Mouse (Mus musculus): ENCODE data around the gene Lrba. TPM values are rescaled to one million over a fixed set of nuclear protein-coding genes. Genes with fewer than 3 reads are reported as not detected.

Lrba gene
- polyA plus RNA-seq, 1 experiment from 2014 or later, result 6.7 TPM

DNA sequence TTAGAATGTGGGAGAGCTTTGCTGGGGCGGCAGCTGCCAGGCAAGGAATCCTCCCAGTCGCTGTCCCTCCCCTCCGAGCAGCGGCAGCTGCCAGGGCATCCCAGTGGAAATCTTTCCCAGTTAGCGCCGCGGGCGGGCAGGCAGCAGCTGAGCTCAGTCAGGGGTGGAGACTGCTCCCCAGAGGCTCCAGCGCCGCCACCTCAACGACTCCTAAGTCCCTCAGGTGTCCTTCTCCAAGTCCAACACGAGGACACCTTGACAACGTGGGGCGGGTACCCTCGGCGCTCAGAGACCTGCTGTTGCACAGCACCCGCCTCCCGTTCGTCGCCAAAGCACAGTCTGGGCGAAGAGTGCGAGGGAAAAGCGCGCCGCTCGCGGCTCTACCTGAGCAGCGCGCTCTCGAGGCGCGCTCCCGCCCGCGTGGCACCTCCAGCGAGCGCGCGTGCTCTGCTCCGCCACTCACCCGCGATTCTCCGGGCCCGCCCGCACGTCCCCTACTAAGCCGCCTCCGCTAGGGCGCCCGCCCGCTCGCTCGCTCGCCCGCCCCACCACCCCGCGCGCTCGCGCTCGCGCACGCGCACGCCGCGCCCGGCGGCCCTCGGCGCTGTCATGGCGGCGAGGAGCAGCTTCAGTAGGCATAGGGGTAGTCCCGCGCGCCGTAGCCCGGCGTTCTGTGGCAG lies 706 bp upstream of the Lrba start:
- peak overlapping the region; percentile 40 for H3K4me3 ChIP-seq (ENCODE audit: inconsistent target)
- H3K27ac ChIP-seq, result no peak overlapping the region
- no peaks in the 10 kb centered on the region for H3K79me2 ChIP-seq (ENCODE audit: inconsistent target)
- no peaks in the 10 kb centered on the region for H3K36me3 ChIP-seq (ENCODE audit: inconsistent target)
- under 1% methylated on average over 48 of the region's 79 CpGs for WGBS (ENCODE audit: missing documents)

DNA sequence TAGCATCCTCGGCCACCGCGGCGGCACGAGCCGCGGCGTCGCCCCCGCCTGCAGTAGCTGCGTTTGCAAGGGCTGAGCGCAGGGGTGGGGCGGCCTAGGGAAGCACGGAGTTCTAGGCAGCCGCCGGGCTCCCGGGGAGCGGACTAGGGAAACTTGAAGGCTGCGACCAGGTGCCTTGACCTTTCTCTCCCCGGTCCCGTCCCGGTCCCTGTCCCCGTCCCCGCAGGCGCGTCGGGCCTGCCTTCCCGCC lies 241 bp upstream of the Lrba start:
- no peaks in the 10 kb centered on the region for H3K79me2 ChIP-seq (ENCODE audit: inconsistent target)
- WGBS (ENCODE audit: missing documents), result 0% methylated on average over 21 of the region's 28 CpGs
- peak overlapping the region; percentile 28 for H3K4me3 ChIP-seq (ENCODE audit: inconsistent target)
- no peak overlapping the region for H3K27ac ChIP-seq
- H3K36me3 ChIP-seq (ENCODE audit: inconsistent target), result no peaks in the 10 kb centered on the region

DNA sequence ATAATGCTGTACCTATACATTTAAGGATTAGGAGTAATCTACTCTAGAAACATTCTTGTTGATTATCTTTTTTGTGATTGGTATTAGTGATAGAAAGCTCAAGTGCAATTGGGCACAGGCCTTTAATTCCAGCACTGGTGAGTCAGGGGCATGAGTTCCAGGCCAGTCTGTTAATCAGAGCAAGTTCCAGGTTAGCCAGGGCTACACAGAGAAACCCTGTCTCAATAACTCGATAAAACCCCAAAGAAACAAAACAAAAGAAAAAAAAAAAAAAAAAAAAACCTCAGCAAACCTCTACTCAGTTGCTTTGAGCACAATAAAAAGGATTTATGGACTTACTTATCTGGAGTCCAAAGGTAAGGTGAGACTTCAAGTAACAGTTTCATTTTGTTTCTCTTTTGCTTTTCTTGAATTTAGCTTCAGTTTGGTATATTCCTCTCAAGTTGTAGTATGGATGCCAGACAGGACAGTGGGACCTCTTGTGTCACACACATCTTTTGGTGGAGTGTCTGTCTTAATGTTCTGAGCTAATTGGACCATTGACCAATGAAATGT lies 7.1 kb downstream of the Lrba start:
- no peaks in the 10 kb centered on the region for H3K79me2 ChIP-seq (ENCODE audit: inconsistent target)
- no peaks in the 10 kb centered on the region for H3K36me3 ChIP-seq (ENCODE audit: inconsistent target)
- WGBS (ENCODE audit: missing documents), result 44% methylated on average over 1 of the region's 1 CpGs
- no peak overlapping the region for H3K27ac ChIP-seq
- no peak overlapping the region for H3K4me3 ChIP-seq (ENCODE audit: inconsistent target)

DNA sequence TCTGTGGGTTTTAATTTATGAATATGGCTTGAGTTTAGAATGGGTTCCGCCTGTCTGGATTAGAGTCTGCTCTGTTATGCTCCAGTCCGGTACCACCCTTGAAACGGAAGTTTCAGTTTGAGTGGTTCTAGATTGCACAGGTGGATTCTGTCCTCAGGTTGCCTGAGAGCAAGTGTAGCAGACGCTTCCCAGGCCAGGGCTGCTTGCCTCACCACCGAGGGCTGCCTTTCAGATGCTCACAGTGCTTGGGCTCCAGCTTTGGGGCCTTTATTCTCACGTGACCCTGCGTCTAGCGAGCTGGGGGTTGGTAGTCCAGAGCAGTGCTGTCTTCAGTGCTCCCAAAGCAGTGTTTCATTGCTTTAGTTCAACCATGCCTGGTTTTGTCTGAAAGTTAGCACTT lies 22.7 kb downstream of the Lrba start:
- Histone ChIP-seq H3K79me2 (ENCODE audit: inconsistent target) (no peaks in the 10 kb centered on the region), H3K4me3 (ENCODE audit: inconsistent target) (no peak overlapping the region), H3K36me3 (ENCODE audit: inconsistent target) (no peaks in the 10 kb centered on the region), H3K27ac (no peak overlapping the region)
- 96% methylated on average over 8 of the region's 8 CpGs for WGBS (ENCODE audit: missing documents)

DNA sequence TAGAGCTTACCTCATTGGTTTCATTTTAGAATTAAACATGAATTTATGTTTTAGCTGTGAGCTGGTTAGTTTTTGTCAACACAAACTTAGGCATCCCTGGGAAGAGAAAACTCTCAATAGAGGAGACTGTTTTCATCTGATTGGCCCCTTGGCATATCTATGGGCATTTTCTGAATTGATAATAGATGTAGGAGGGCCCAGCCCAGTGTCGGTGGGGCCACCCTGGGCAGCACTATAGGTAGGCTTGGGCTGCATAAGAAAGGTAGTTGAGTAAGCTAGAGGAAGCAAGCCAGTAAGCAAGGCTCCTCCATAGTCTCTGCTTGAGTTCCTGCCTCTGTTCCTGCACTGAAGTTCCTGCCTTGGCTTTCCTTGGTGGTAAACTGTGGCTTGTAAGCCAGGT lies 26.7 kb downstream of the Lrba start:
- 100% methylated on average over 1 of the region's 1 CpGs for WGBS (ENCODE audit: missing documents)
- Histone ChIP-seq H3K27ac (no peak overlapping the region), H3K79me2 (ENCODE audit: inconsistent target) (no peaks in the 10 kb centered on the region)

DNA sequence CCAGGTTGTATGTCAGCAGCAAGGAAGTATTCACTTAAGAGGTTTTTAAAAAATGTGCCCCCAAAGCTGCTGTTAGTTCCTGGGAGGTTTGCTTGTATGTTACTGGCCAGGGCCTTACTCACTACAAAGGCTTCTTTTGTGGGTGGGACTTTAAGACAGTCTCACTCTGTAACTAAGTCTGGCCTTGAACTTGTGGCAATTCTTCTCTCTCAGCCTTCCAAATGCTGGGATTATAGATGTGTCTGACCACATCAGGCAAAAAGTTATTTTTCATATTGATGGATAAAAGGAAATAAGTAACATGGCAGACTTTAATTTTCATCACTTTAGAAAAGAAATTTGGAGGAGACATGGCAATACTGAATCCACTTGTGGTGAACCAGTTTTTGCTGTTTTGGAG lies 28.1 kb downstream of the Lrba start:
- H3K4me3 ChIP-seq (ENCODE audit: inconsistent target), result no peak overlapping the region
- H3K27ac ChIP-seq, result no peak overlapping the region
- H3K36me3 ChIP-seq (ENCODE audit: inconsistent target), result no peaks in the 10 kb centered on the region
- H3K79me2 ChIP-seq (ENCODE audit: inconsistent target), result no peaks in the 10 kb centered on the region

More for the DNA sequence above, 26.7 kb downstream of the Lrba start:
- H3K4me3 ChIP-seq (ENCODE audit: inconsistent target), result no peak overlapping the region
- no peaks in the 10 kb centered on the region for H3K36me3 ChIP-seq (ENCODE audit: inconsistent target)

DNA sequence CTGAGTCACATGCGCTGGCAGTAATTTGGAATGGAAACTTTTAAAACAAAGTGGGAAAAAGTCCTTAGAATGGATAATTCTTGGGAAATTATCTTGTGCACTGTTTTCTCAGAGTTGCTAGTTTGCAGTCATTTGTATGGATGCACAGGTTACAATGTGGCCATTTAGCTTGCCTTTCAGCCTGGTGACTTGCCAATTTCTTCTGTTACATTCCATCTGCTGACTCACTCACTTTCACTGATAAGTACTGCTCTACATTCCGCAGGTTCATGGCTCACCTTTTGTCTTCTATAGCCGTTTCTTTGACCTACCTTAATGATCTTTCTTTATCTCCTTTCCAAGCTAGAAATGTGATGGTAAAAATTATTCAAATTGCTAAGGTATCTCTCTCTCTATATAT lies 28.6 kb downstream of the Lrba start:
- Histone ChIP-seq H3K4me3 (ENCODE audit: inconsistent target) (no peak overlapping the region), H3K36me3 (ENCODE audit: inconsistent target) (no peaks in the 10 kb centered on the region), H3K79me2 (ENCODE audit: inconsistent target) (no peaks in the 10 kb centered on the region), H3K27ac (no peak overlapping the region)
- WGBS (ENCODE audit: missing documents), result 82% methylated on average over 3 of the region's 3 CpGs

DNA sequence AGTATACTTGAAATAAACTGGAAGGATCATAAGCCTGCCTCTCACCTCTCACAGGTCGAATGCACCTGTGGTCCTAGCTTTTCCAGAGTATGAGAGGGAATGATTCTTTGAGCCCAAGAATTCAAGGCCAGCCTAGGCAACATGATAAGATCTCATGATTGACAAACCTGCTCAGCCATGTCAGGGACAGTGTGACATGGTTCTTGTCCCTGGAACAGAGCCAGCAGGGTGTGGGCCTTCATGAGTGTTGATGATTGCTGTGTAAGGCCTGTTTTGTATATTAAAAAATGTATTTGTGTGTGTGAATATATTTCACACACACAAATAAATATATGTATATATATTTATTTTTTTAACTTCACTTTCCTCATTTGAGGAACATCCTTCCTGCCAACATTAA lies 29.3 kb downstream of the Lrba start:
- WGBS (ENCODE audit: missing documents), result 93% methylated on average over 1 of the region's 1 CpGs
- H3K27ac ChIP-seq, result no peak overlapping the region
- H3K36me3 ChIP-seq (ENCODE audit: inconsistent target), result no peaks in the 10 kb centered on the region
- no peak overlapping the region for H3K4me3 ChIP-seq (ENCODE audit: inconsistent target)
- no peaks in the 10 kb centered on the region for H3K79me2 ChIP-seq (ENCODE audit: inconsistent target)

DNA sequence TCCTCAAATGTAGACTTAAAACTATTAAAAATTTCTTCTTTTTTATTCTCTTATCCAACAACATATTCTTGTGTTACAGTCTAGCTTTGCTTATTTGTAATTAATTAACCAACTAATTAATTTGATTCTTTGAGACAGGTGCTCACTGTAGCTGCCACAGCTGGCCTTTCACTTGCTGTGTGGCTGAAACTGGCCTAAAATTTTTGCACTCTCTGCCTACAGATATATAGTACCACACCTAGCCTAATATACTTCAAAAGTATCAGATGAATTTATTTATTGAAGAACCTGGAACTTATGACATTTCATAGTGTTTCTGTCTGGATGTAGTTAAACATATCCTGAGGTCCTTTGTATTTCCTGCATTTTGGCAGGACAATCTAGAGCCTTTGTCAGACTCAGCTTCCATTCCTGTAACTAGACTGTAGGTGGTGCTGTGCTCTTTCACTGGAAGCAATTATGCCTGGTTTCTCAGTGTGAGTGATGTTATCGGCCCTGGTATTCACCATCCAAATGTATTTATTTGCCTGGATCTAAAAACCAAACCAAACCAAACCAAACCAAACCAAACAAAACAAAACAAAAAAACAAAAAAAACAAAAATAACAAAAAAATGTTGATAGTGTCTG lies 43.7 kb downstream of the Lrba start:
- no peak overlapping the region for H3K4me3 ChIP-seq (ENCODE audit: inconsistent target)
- 27% methylated on average over 1 of the region's 1 CpGs for WGBS (ENCODE audit: missing documents)
- no peaks in the 10 kb centered on the region for H3K79me2 ChIP-seq (ENCODE audit: inconsistent target)
- H3K27ac ChIP-seq, result no peak overlapping the region
- no peaks in the 10 kb centered on the region for H3K36me3 ChIP-seq (ENCODE audit: inconsistent target)

DNA sequence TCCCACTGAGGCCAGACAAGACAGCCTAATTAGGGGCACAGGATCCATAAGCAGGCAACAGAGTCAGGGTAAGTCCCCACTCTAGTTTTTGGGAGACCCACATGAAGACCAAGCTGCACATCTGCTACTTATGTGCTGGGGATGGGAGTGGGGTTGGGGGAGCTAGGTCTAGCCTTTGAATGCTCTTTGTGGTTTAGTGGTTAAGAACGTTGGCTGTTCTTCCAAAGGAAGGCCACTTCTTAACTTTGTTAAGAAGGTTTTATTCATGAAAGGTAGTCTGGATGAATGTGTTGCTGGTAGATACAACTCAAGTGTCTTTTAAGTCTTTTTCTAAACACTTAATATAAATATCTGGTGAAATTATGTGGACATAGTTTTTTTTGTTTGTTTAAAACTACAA lies 51.2 kb downstream of the Lrba start:
- Histone ChIP-seq H3K27ac (no peak overlapping the region), H3K36me3 (ENCODE audit: inconsistent target) (no peaks in the 10 kb centered on the region), H3K4me3 (ENCODE audit: inconsistent target) (no peak overlapping the region), H3K79me2 (ENCODE audit: inconsistent target) (no peaks in the 10 kb centered on the region)
- 13% methylated on average over 1 of the region's 1 CpGs for WGBS (ENCODE audit: missing documents)

DNA sequence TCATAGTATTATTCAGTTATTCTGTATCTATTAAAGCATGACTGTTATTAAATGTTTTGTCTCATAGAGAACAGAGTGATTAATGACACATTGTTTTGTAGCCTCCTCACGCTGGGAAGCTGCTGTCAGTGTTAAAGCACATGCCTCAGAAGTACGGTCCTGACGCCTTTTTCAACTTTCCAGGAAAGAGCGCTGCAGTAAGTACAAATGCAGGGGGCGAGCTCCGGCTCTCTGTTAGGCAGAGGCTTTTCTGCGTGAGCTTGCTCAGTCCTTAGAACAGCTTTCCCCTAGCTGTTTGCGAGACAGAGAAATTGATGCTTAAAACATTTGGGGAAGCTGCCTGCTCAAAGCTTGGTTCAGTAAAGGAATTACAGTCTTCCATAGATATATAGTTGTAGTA lies 66.8 kb downstream of the Lrba start:
- Histone ChIP-seq H3K79me2 (ENCODE audit: inconsistent target) (no peaks in the 10 kb centered on the region), H3K36me3 (ENCODE audit: inconsistent target) (no peaks in the 10 kb centered on the region), H3K27ac (no peak overlapping the region), H3K4me3 (ENCODE audit: inconsistent target) (no peak overlapping the region)
- WGBS (ENCODE audit: missing documents), result 98% methylated on average over 8 of the region's 8 CpGs

DNA sequence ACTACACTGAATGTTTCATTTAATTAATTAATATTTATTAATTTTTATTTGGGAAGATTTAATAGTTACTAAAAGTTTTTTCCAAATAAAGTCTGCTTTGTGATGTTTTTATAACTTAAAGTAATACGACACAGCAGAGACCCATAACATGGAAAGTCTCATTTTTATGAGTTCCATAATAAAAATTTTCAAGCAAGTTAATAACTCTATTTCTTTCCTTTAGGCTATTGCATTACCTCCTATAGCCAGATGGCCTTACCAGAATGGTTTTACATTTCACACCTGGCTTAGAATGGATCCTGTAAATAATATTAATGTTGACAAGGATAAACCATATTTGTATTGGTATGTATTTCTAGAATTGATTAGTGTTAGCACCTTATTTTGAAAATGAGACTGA lies 70.4 kb downstream of the Lrba start:
- no peak overlapping the region for H3K4me3 ChIP-seq (ENCODE audit: inconsistent target)

DNA sequence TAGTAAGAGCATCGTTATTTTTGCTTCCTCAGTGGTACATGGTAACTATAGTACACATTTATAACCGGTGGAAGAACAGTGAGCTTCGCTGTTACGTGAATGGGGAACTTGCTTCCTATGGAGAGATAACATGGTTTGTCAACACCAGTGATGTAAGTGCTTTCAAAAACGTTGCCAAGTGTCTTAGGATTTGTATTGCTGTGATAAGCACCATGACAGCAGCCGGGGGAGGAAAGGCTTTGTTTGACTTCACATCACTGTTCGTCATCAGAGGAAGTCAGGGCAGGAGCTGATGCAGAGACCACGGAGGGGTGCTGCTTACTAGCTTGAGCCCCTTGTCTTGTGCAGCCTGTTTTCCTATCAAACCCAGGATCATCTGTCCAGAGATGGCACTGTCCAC lies 71.7 kb downstream of the Lrba start:
- Histone ChIP-seq H3K27ac (no peak overlapping the region), H3K79me2 (ENCODE audit: inconsistent target) (no peaks in the 10 kb centered on the region), H3K4me3 (ENCODE audit: inconsistent target) (no peak overlapping the region), H3K36me3 (ENCODE audit: inconsistent target) (no peaks in the 10 kb centered on the region)
- 80% methylated on average over 8 of the region's 8 CpGs for WGBS (ENCODE audit: missing documents)

More for the DNA sequence above, 70.4 kb downstream of the Lrba start:
- Histone ChIP-seq H3K36me3 (ENCODE audit: inconsistent target) (no peaks in the 10 kb centered on the region), H3K27ac (no peak overlapping the region), H3K79me2 (ENCODE audit: inconsistent target) (no peaks in the 10 kb centered on the region)
- WGBS (ENCODE audit: missing documents), result 90% methylated on average over 1 of the region's 1 CpGs

DNA sequence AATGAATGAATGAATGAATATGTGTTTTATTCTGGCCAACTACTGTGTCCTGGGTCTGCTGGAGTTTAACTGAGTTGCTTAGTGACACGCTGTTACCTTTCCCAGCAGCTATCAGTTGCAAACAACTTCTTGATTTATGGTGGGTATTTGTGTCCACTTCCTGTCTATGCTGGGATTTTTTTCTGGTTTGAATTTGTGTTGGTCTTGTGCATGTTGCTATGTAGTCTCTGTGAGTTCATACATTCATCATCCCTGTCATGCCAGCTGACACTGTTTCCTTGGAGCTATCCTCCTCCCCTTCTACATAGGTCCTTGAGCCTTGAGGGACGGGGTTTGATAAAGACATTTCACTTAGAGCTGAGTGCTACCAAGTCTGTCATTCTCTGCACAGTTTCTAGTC lies 84.4 kb downstream of the Lrba start:
- H3K4me3 ChIP-seq (ENCODE audit: inconsistent target), result no peak overlapping the region
- no peaks in the 10 kb centered on the region for H3K79me2 ChIP-seq (ENCODE audit: inconsistent target)
- H3K27ac ChIP-seq, result no peak overlapping the region
- 89% methylated on average over 2 of the region's 2 CpGs for WGBS (ENCODE audit: missing documents)
- H3K36me3 ChIP-seq (ENCODE audit: inconsistent target), result no peaks in the 10 kb centered on the region

DNA sequence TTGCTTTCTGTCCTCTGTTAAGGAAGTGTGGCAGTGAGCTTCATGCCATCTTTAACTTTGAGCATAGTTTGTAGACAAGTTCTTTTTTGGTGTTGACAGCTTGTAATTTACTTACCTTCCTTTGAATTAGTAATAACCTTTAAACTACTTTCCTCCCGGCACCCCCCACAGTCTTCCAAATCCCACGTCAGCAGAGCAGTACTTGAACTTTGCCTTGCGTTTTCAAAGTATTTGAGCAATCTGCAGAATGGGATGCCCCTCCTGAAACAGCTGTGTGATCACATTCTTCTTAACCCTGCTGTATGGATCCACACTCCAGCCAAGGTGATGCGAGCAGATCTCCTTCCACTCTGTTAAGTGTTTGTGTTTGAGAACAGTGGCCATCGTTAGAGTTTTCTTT lies 85.7 kb downstream of the Lrba start:
- no peaks in the 10 kb centered on the region for H3K79me2 ChIP-seq (ENCODE audit: inconsistent target)
- no peak overlapping the region for H3K4me3 ChIP-seq (ENCODE audit: inconsistent target)
- 95% methylated on average over 5 of the region's 5 CpGs for WGBS (ENCODE audit: missing documents)
- no peaks in the 10 kb centered on the region for H3K36me3 ChIP-seq (ENCODE audit: inconsistent target)
- H3K27ac ChIP-seq, result no peak overlapping the region

DNA sequence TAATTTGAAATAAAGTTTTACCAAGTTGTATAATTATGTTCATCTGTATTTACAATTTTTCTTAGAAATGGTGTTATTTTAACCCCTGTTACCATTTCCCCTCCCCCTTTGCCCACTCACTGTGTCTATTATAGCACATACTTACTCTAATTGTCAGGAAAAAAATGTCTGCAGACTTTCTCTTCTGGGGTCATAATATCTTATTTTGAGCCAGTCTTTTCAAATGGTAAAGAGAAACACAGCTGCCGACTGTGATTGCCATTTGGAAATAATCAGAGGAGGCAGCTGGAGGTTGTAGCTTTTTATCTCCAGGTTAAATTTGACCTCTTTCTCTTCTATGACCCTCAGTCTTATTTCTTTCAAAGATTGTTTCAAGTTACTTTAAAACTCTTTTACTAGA lies 86.9 kb downstream of the Lrba start:
- no peaks in the 10 kb centered on the region for H3K36me3 ChIP-seq (ENCODE audit: inconsistent target)
- H3K27ac ChIP-seq, result no peak overlapping the region
- H3K79me2 ChIP-seq (ENCODE audit: inconsistent target), result no peaks in the 10 kb centered on the region
- no peak overlapping the region for H3K4me3 ChIP-seq (ENCODE audit: inconsistent target)
- 100% methylated on average over 1 of the region's 1 CpGs for WGBS (ENCODE audit: missing documents)

All from macrophage (primary cell).